Mouse (Mus musculus) kidney, adult 2 months (tissue): ENCODE results near the gene Nectin2. TPM values are rescaled to one million over a fixed set of nuclear protein-coding genes. Genes with fewer than 3 reads are reported as not detected.

ENCODE experiments used
- DNase-seq: peaks from one replicate; pipeline ENCODE4 v3.0.0; 2021
- H3K27ac ChIP-seq: fragments of 200-500 bp; 2 replicates; pipeline ENCODE4 v1.5.1; 2012; ENCODE audit warnings: low read depth, low read length, control low read depth, inconsistent platforms; ENCODE audit not compliant: insufficient read depth
- H3K27me3 ChIP-seq: fragments of 200-500 bp; replicated peaks from 2 replicates; pipeline ENCODE4 v1.6.1; 2012; ENCODE audit warnings: mild to moderate bottlenecking, moderate library complexity, low read length, inconsistent platforms; ENCODE audit not compliant: control insufficient read depth, insufficient read depth
- H3K36me3 ChIP-seq: fragments of 200-500 bp; 2 replicates; pipeline ENCODE4 v1.6.1; 2012; ENCODE audit warnings: mild to moderate bottlenecking, moderate library complexity, low read length, inconsistent platforms; ENCODE audit not compliant: control insufficient read depth, insufficient read depth
- H3K4me1 ChIP-seq: fragments of 200-500 bp; 2 replicates; pipeline ENCODE4 v1.6.1; 2011; ENCODE audit warnings: low read length; ENCODE audit not compliant: control insufficient read depth, insufficient read depth
- H3K4me3 ChIP-seq: fragments of 200-500 bp; 2 replicates; pipeline ENCODE4 v1.5.1; 2011; ENCODE audit warnings: mild to moderate bottlenecking, low read depth, low read length, control low read depth; ENCODE audit not compliant: insufficient read depth
- CTCF ChIP-seq: fragments of 200-500 bp; conservative IDR thresholded peaks from 2 replicates; pipeline ENCODE4 v1.5.1; 2011; ENCODE audit warnings: low read depth, mild to moderate bottlenecking, control low read depth, low read length, moderate library complexity, mixed read lengths; ENCODE audit not compliant: insufficient read depth, insufficient read length
- POLR2A ChIP-seq: fragments of 200-500 bp; IDR thresholded peaks from one replicate; pipeline ENCODE4 v1.6.1; 2011; ENCODE audit warnings: low read depth, low read length, control low read depth
- WGBS: fragments of 180-500 bp; shearing (Covaris S2); methylation state at CpG from one replicate; pipeline ENCODE4 v1.1.7; 2018; 5-methylcytosine and 5-hydroxymethylcytosine counted together
- polyA plus RNA-seq: library from polyadenylated mRNA; depleted of rRNA; stranded (reverse); fragments of >200 nt; gene quantifications from 2 replicates; pipeline ENCODE4 v1.2.3, GENCODE M21; 2012

Nectin2 gene
- polyA plus RNA-seq, 1 experiment: 44.5 TPM

DNA sequence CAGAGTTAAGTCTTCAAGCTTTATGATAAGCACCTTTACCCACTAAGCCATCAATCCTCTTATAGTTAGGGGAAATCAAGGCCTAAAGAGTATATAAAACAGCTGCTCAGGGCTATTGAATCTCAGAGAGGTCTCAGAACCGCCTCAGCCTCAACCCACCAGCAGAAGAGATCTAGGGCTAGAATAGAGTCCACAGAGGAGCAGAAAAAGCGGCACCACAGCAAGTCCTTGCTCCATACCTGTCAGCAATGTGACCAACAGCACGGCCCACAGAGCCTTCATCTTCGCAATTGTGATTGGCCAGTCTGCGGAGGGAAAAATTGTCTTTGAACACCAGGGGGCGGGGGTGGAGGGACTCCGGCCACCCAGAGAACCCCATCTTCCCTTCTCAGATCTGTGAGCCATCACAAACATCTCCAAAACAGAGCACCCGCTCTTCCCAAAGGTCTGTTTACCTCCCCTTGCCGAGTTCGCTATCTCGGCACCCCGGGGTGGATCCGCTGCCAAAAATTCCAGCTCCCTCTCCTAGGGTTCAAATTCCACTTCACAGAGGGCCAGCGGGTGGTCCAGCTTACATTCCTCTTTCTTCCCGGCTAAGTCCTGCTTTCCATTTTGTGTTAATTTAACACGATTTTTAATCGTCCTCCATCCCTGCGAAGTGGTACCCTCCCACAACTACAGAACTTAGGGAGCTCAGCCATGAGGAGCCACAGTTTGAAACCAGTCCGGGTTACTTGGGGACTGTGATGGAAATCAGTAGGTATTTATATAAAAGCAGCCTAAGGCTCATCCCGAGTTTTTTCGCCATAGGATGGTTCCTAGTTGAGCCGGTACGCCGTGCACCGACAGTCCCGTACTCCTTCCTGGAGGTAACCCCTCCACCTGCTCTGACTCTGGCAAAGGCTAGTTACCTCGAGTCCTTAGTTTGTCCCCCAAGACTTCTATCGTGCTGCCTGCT is 52.1 kb downstream of the Nectin2 start:
- H3K27me3 ChIP-seq: no peaks in the 10 kb centered on the region
- peak overlapping the region; percentile 40 for H3K27ac ChIP-seq
- no peaks in the 10 kb centered on the region for H3K36me3 ChIP-seq
- 8% methylated on average over 28 of the region's 28 CpGs for WGBS
- H3K4me1 ChIP-seq: peaks cover 20% of the 10 kb centered on the region
- peak overlapping the region; percentile 26 for H3K4me3 ChIP-seq
- TF ChIP-seq POLR2A: no peak
- peak; percentile 34; the same call in 1 of the 2 replicates for TF ChIP-seq CTCF
- peak; percentile 64 for DNase-seq

GRCm38 (mm10) chr7:19696336-19696873 is 53.9 kb downstream of the Nectin2 start:
- 98% methylated on average over 34 of the region's 34 CpGs for WGBS
- Histone ChIP-seq H3K27me3 (no peaks in the 10 kb centered on the region), H3K36me3 (no peaks in the 10 kb centered on the region), H3K4me1 (peaks cover 20% of the 10 kb centered on the region), H3K4me3 (no peak overlapping the region), H3K27ac (no peak overlapping the region)
- no peak for TF ChIP-seq POLR2A
- TF ChIP-seq CTCF: no peak
- no peak for DNase-seq

DNA sequence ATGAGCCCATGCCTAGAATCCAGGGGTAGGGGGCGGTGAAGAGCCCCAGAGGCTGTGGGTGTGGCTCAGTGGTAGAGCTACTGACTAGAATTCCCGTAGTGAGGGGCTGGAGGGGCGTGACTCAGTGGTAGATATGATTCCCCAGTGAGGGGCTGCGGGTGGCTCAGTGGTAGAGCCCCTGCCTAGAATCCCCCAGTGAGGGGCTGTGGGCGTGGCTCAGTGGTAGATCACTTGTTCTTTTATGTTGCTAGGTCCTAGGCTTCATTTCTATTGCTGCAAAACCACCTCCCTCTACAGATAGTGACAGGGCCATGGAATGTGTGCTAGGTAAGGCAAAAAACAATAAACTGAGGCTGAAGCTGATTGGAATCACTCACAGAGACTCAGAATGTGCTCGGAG is 54.4 kb downstream of the Nectin2 start:
- H3K27me3 ChIP-seq: no peaks in the 10 kb centered on the region
- H3K36me3 ChIP-seq: no peaks in the 10 kb centered on the region
- no peak for TF ChIP-seq CTCF
- 89% methylated on average over 6 of the region's 6 CpGs for WGBS
- H3K4me1 ChIP-seq: peaks cover 19% of the 10 kb centered on the region
- no peak overlapping the region for H3K27ac ChIP-seq
- H3K4me3 ChIP-seq: no peak overlapping the region
- no peak for DNase-seq

DNA sequence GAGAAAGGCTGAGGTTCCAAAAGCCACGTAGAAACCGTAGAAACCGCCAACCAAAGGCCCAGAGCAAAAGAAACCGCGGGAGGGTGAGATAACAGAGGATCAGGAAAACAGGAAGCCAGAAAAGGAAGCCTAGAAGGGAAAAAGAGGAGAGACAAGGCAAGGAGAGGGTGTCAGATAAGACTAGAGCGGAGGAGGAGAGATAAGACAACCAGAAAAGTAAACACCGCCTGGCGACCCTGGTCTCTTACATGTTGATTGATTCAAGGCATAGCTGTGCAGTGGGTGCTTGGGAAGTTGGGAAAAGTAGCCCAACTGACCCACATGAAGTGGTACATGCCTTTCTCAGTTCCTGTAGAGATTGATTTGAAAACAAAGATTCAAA is 55.1 kb downstream of the Nectin2 start:
- H3K4me1 ChIP-seq: peaks cover 13% of the 10 kb centered on the region
- H3K27me3 ChIP-seq: no peaks in the 10 kb centered on the region
- no peaks in the 10 kb centered on the region for H3K36me3 ChIP-seq
- H3K27ac ChIP-seq: peak overlapping the region; percentile 4; the same call in 1 of the 2 replicates
- TF ChIP-seq CTCF: no peak
- WGBS: 45% methylated on average over 8 of the region's 8 CpGs
- H3K4me3 ChIP-seq: no peak overlapping the region
- DNase-seq: no peak

- TF ChIP-seq POLR2A: no peak
- no peak for TF ChIP-seq CTCF
- no peak for DNase-seq
- Histone ChIP-seq H3K4me3 (no peak overlapping the region), H3K4me1 (peaks cover 12% of the 10 kb centered on the region), H3K27ac (peak overlapping the region; percentile 4; the same call in 1 of the 2 replicates), H3K27me3 (no peaks in the 10 kb centered on the region), H3K36me3 (no peaks in the 10 kb centered on the region)
- WGBS: 66% methylated on average over 10 of the region's 10 CpGs
Observed at GRCm38 (mm10) chr7:19694336-19695212, 55.7 kb downstream of the Nectin2 start.

- WGBS: 43% methylated on average over 10 of the region's 10 CpGs
- peaks cover 1% of the 10 kb centered on the region; the same call in 1 of the 2 replicates for H3K4me1 ChIP-seq
- TF ChIP-seq POLR2A (no peak), CTCF (no peak)
- no peak overlapping the region for H3K4me3 ChIP-seq
- H3K27ac ChIP-seq: no peak overlapping the region
- H3K27me3 ChIP-seq: no peaks in the 10 kb centered on the region
- no peaks in the 10 kb centered on the region for H3K36me3 ChIP-seq
- DNase-seq: peak; percentile 57
Observed at GRCm38 (mm10) chr7:19693421-19693820, 56.9 kb downstream of the Nectin2 start.
